Mouse (Mus musculus) stomach, postnatal 0 days (tissue): ENCODE data around the gene Crcp.

ENCODE experiments used
- CTCF ChIP-seq: IDR thresholded peaks from 2 replicates; pipeline ENCODE4 v1.5.1; 2016; ENCODE audit warnings: antibody characterized with exemption, low read depth, mild to moderate bottlenecking, moderate library complexity
- EP300 ChIP-seq: optimal IDR thresholded peaks from 2 replicates; pipeline ENCODE3; 2016; ENCODE audit warnings: antibody characterized with exemption

- no peak for TF ChIP-seq EP300
- no peak for TF ChIP-seq CTCF
Observed at GRCm38 (mm10) chr5:130089626-130090393, 60.7 kb downstream of the Crcp start.
